8 mouse cellular contexts compared by ENCODE assay signal in genomic region chr12:3573410-3573809, GRCm38 (mm10). TPM values are rescaled to one million over a fixed set of nuclear protein-coding genes. Genes with fewer than 3 reads are reported as not detected.
DNase-seq lines count a peak whose midpoint lies in the region; ATAC-seq lines count a peak whose summit lies in the region.

No protein-coding gene starts in this region.

- intact Hi-C loops in left cerebral cortex, postnatal 14 days (cut with DNase I): loop anchor here (5.0 kb wide), 1 partner anchor 146 kb away; the partner anchor contains the start of gene Asxl2

- peak overlapping the region; percentile 92 for H3K9ac ChIP-seq in kidney, embryonic 14.5 days (ENCODE audit: low read depth, low read length)
- no peak overlapping the region for H3K9ac ChIP-seq in hindbrain, embryonic 11.5 days (ENCODE audit: low read depth, low read length)
- peak overlapping the region; percentile 90 for H3K9ac ChIP-seq in midbrain, embryonic 12.5 days (replicated peaks)

- H3K4me3 ChIP-seq in kidney, embryonic 14.5 days (ENCODE audit: low read length): peak overlapping the region; percentile 86
- H3K4me3 ChIP-seq in hindbrain, embryonic 11.5 days (ENCODE audit: low read depth, low read length): peak overlapping the region; percentile 88
- H3K4me3 ChIP-seq in midbrain, embryonic 12.5 days: peak overlapping the region; percentile 83

- H3K27ac ChIP-seq in kidney, embryonic 14.5 days (ENCODE audit: low read depth, low read length): peak overlapping the region; percentile 94; the same call in 1 of the 2 replicates
- no peak overlapping the region for H3K27ac ChIP-seq in hindbrain, embryonic 11.5 days (ENCODE audit: low read depth, low read length)
- H3K27ac ChIP-seq in midbrain, embryonic 12.5 days (replicated peaks): no peak overlapping the region

- H3K4me1 ChIP-seq in kidney, embryonic 14.5 days (ENCODE audit: control insufficient read depth, insufficient read depth, low read length): peaks cover 8% of the 10 kb centered on the region
- H3K4me1 ChIP-seq in hindbrain, embryonic 11.5 days (replicated peaks; ENCODE audit: control insufficient read depth, insufficient read depth, low read length): no peaks in the 10 kb centered on the region
- peaks cover 12% of the 10 kb centered on the region for H3K4me1 ChIP-seq in midbrain, embryonic 12.5 days

- H3K9me3 ChIP-seq in kidney, embryonic 14.5 days (ENCODE audit: control insufficient read depth, low read length): no peaks in the 10 kb centered on the region
- H3K9me3 ChIP-seq in hindbrain, embryonic 11.5 days (ENCODE audit: control insufficient read depth, low read length): no peaks in the 10 kb centered on the region
- H3K9me3 ChIP-seq in midbrain, embryonic 12.5 days: no peaks in the 10 kb centered on the region

- H3K27me3 ChIP-seq in kidney, embryonic 14.5 days (ENCODE audit: control insufficient read depth, insufficient read depth, low read length): no peaks in the 10 kb centered on the region
- no peaks in the 10 kb centered on the region for H3K27me3 ChIP-seq in hindbrain, embryonic 11.5 days (ENCODE audit: control insufficient read depth, insufficient read depth, low read length)
- H3K27me3 ChIP-seq in midbrain, embryonic 12.5 days: peaks cover 5% of the 10 kb centered on the region; the same call in 1 of the 2 replicates

- H3K4me2 ChIP-seq in kidney, embryonic 14.5 days (replicated peaks; ENCODE audit: low read depth, low read length): peak overlapping the region; percentile 57
- peak overlapping the region; percentile 86 for H3K4me2 ChIP-seq in hindbrain, embryonic 11.5 days (replicated peaks; ENCODE audit: low read depth, low read length)
- H3K4me2 ChIP-seq in midbrain, embryonic 12.5 days (replicated peaks): peak overlapping the region; percentile 81

- ATAC-seq in kidney, embryonic 14.5 days (ENCODE audit: low FRiP score, low TSS enrichment): no peak
- no peak for ATAC-seq in hindbrain, embryonic 11.5 days (ENCODE audit: low FRiP score)
- no peak for ATAC-seq in midbrain, embryonic 12.5 days (ENCODE audit: low FRiP score, low read depth)

- WGBS in kidney, embryonic 14.5 days: 37% methylated on average over 6 of the region's 6 CpGs
- WGBS in hindbrain, embryonic 11.5 days: 49% methylated on average over 6 of the region's 6 CpGs
- 33% methylated on average over 6 of the region's 6 CpGs for WGBS in midbrain, embryonic 12.5 days

- no peak for DNase-seq in kidney, adult 8-10 months
- DNase-seq in cerebellum, adult 9-11 months: peak; percentile 22
- DNase-seq in hindbrain, embryonic 11.5 days (ENCODE audit: low spot score): no peak
- no peak for DNase-seq in left cerebral cortex, adult 11 months (ENCODE audit: low spot score)
- no peak for DNase-seq in thymus, postnatal 36 days
- no peak for DNase-seq in left cerebral cortex, postnatal 14 days (ENCODE audit: low spot score in 2 of 2)

- no peaks in the 10 kb centered on the region for H3K36me3 ChIP-seq in kidney, embryonic 14.5 days (ENCODE audit: control insufficient read depth, insufficient read depth, low read length)
- no peaks in the 10 kb centered on the region for H3K36me3 ChIP-seq in hindbrain, embryonic 11.5 days (ENCODE audit: control insufficient read depth, insufficient read depth, low read length)
- H3K36me3 ChIP-seq in midbrain, embryonic 12.5 days: no peaks in the 10 kb centered on the region

RNA-seq across cellular contexts. Expression of gene Dtnb, which starts 1.2 kb away (rescaled TPM):
- polyA plus RNA-seq in kidney, embryonic 14.5 days (2014; fragmentation: Nextera tagmentation; extraction: Ambion mirVana): 40.5 and 59.5 TPM in 2 replicates
- 36.0 and 37.6 TPM in 2 replicates for polyA plus RNA-seq in hindbrain, embryonic 11.5 days (2014; fragmentation: Nextera tagmentation; extraction: Ambion mirVana)
- polyA plus RNA-seq in midbrain, embryonic 12.5 days (2016; fragmentation: Nextera tagmentation; extraction: Ambion mirVana): 35.3 and 37.6 TPM in 2 replicates
- total RNA-seq in left cerebral cortex, postnatal 14 days (2021): 10 to 100 TPM; 80.5 to 87.0 TPM
